Mouse (Mus musculus): ENCODE results near the gene Ccdc13. TPM values are rescaled to one million over a fixed set of nuclear protein-coding genes. Genes with fewer than 3 reads are reported as not detected.
A peak's percentile ranks its signal among the peaks of the same experiment; 100 is the strongest.

Gene Ccdc13
- polyA plus RNA-seq, 1 experiment from 2014 or later = 0.77 TPM

DNA sequence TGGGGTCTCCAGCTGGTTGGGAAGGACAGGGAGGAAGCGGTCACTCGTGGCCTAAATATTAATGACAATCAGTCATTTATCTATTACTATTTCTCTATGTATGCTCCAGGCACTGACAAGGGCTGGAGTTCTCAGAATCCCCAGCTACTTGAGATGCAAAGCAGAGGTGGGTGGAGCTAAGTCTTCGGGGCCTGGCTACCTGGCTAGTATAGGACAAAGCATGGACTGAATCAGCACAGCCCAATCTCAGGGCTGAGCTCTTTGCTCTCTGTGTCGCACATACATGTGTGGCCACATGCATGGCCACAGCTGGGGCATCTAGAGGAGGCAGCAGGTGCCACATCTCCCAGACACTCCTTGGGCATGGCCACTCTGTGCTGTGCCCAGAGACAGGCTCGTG, 18.5 kb downstream of the Ccdc13 start:
- no peaks in the 10 kb centered on the region for H3K9me3 ChIP-seq
- H3K4me2 ChIP-seq = no peak overlapping the region
- no peak overlapping the region for H3K27ac ChIP-seq
- WGBS = 67% methylated on average over 5 of the region's 5 CpGs
- no peak overlapping the region for H3K9ac ChIP-seq
- 0 out of 2 replicates have a peak, but pooled peaks cover 4% of the 10 kb centered on the region for H3K4me1 ChIP-seq
- ATAC-seq (ENCODE audit: insufficient read depth, low FRiP score, low read depth) = no peak
- H3K36me3 ChIP-seq = no peaks in the 10 kb centered on the region
- H3K4me3 ChIP-seq (replicated peaks) = no peak overlapping the region
- H3K27me3 ChIP-seq (replicated peaks) = no peaks in the 10 kb centered on the region

DNA sequence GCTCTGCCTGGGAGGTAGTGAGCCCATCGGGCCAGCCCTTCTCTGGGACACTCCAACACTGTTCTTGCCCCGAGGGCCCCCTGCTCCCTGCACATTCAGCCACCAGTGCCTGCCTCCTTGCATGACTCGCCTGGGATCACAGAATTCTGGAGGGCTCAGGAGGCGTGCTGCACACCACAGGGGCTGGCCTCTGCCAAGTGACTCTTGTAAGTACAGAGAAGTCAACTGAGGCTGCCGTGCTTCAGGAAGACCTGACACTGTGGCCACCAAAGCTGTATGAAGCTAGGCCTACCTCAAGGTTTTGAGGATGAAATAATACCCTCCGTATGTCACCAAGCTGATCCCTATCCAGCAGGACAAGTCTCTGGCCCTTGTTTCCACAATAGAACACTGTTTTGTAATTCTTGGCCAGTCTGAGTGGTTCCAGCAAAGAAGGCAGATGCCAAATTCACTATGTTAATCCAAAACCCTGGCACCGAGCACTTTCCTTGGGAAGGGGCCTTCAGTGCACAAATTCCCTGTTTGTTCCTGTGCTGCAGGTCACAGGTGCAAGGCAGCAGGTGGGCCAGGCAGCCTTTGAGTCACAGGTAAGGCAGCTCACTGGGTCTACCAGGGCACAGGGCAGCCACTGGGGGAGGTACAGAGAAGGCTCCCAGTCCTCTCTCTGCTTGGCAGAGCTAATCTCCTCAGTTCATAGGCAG, 19.3 kb downstream of the Ccdc13 start:
- Histone ChIP-seq H3K4me3 (replicated peaks) (no peak overlapping the region), H3K4me1 (0 out of 2 replicates have a peak, but pooled peaks cover 4% of the 10 kb centered on the region), H3K4me2 (no peak overlapping the region), H3K27ac (peak overlapping the region; percentile 21; the same call in 1 of the 2 replicates), H3K9me3 (no peaks in the 10 kb centered on the region), H3K36me3 (no peaks in the 10 kb centered on the region), H3K9ac (no peak overlapping the region), H3K27me3 (replicated peaks) (no peaks in the 10 kb centered on the region)
- 42% methylated on average over 7 of the region's 7 CpGs for WGBS
- no peak for ATAC-seq (ENCODE audit: insufficient read depth, low FRiP score, low read depth)

GRCm38 (mm10) chr9:121819073-121819770, 20.0 kb downstream of the Ccdc13 start:
- 0 out of 2 replicates have a peak, but pooled peaks have one; percentile 11 for ATAC-seq (ENCODE audit: insufficient read depth, low FRiP score, low read depth)
- H3K9ac ChIP-seq = no peak overlapping the region
- H3K36me3 ChIP-seq = no peaks in the 10 kb centered on the region
- no peaks in the 10 kb centered on the region for H3K9me3 ChIP-seq
- H3K4me3 ChIP-seq (replicated peaks) = no peak overlapping the region
- H3K4me1 ChIP-seq = 0 out of 2 replicates have a peak, but pooled peaks cover 4% of the 10 kb centered on the region
- peak overlapping the region; percentile 21; the same call in 1 of the 2 replicates for H3K27ac ChIP-seq
- no peaks in the 10 kb centered on the region for H3K27me3 ChIP-seq (replicated peaks)
- 43% methylated on average over 9 of the region's 9 CpGs for WGBS
- peak overlapping the region; percentile 23; the same call in 1 of the 2 replicates for H3K4me2 ChIP-seq

- H3K4me1 ChIP-seq = 0 out of 2 replicates have a peak, but pooled peaks cover 7% of the 10 kb centered on the region
- no peak for ATAC-seq (ENCODE audit: insufficient read depth, low FRiP score, low read depth)
- H3K27me3 ChIP-seq (replicated peaks) = no peaks in the 10 kb centered on the region
- H3K4me2 ChIP-seq = no peak overlapping the region
- H3K27ac ChIP-seq = no peak overlapping the region
- no peak overlapping the region for H3K9ac ChIP-seq
- H3K36me3 ChIP-seq = no peaks in the 10 kb centered on the region
- 73% methylated on average over 6 of the region's 6 CpGs for WGBS
- no peaks in the 10 kb centered on the region for H3K9me3 ChIP-seq
- no peak overlapping the region for H3K4me3 ChIP-seq (replicated peaks)
Measured at GRCm38 (mm10) chr9:121815183-121815582, 24.1 kb downstream of the Ccdc13 start.

DNA sequence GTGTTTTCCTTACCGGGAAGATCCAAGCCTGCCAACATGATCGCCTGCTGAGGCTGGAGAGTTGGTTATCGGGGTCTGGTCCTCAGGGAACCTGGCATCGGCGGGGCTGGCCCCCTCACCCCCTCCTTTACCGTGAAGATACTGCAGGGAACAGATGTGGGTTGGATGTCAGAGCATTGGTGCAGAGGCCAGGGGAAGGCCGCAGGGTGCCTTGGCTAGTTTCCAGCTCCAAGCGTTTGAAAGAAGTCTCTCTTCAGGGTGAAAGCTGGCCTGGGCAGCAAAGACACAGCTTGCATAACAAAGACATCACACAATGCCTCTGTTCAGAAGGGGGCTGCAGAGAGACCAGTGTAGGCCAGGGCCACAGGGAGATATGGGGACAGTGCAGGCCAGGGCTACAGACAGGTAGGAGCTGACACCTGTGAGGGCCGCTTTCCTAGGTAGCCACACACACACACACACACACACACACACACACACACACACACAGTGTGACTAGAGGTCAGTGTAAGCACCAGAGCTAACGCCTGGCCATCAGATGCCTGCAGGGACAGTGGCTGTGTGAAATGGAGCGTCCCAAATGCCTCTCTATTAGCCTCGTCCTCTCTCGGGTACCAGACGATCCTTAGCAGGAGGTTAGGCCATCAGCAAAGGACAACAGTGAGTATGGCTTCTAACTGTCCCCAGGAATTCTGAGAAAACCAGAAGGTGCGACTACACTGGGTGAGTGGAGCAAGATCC, 29.0 kb downstream of the Ccdc13 start:
- no peak overlapping the region for H3K9ac ChIP-seq
- H3K36me3 ChIP-seq = no peaks in the 10 kb centered on the region
- no peak for ATAC-seq (ENCODE audit: insufficient read depth, low FRiP score, low read depth)
- 48% methylated on average over 15 of the region's 15 CpGs for WGBS
- no peaks in the 10 kb centered on the region for H3K9me3 ChIP-seq
- no peak overlapping the region for H3K4me2 ChIP-seq
- no peaks in the 10 kb centered on the region for H3K27me3 ChIP-seq (replicated peaks)
- H3K27ac ChIP-seq = no peak overlapping the region
- no peak overlapping the region for H3K4me3 ChIP-seq (replicated peaks)
- 0 out of 2 replicates have a peak, but pooled peaks cover 7% of the 10 kb centered on the region for H3K4me1 ChIP-seq

- H3K4me1 ChIP-seq = 0 out of 2 replicates have a peak, but pooled peaks cover 7% of the 10 kb centered on the region
- H3K9me3 ChIP-seq = no peaks in the 10 kb centered on the region
- no peaks in the 10 kb centered on the region for H3K27me3 ChIP-seq (replicated peaks)
- WGBS = 71% methylated on average over 3 of the region's 3 CpGs
- H3K36me3 ChIP-seq = no peaks in the 10 kb centered on the region
- H3K4me3 ChIP-seq (replicated peaks) = no peak overlapping the region
- no peak for ATAC-seq (ENCODE audit: insufficient read depth, low FRiP score, low read depth)
- no peak overlapping the region for H3K27ac ChIP-seq
- no peak overlapping the region for H3K9ac ChIP-seq
- no peak overlapping the region for H3K4me2 ChIP-seq
Measured at GRCm38 (mm10) chr9:121808511-121808910, 30.8 kb downstream of the Ccdc13 start.

- no peaks in the 10 kb centered on the region for H3K27me3 ChIP-seq (replicated peaks)
- no peak overlapping the region for H3K9ac ChIP-seq
- no peak overlapping the region for H3K27ac ChIP-seq
- WGBS = 61% methylated on average over 7 of the region's 7 CpGs
- 0 out of 2 replicates have a peak, but pooled peaks cover 7% of the 10 kb centered on the region for H3K4me1 ChIP-seq
- H3K36me3 ChIP-seq = no peaks in the 10 kb centered on the region
- no peak for ATAC-seq (ENCODE audit: insufficient read depth, low FRiP score, low read depth)
- no peaks in the 10 kb centered on the region for H3K9me3 ChIP-seq
- no peak overlapping the region for H3K4me2 ChIP-seq
- no peak overlapping the region for H3K4me3 ChIP-seq (replicated peaks)
Measured at GRCm38 (mm10) chr9:121807947-121808346, 31.3 kb downstream of the Ccdc13 start.

DNA sequence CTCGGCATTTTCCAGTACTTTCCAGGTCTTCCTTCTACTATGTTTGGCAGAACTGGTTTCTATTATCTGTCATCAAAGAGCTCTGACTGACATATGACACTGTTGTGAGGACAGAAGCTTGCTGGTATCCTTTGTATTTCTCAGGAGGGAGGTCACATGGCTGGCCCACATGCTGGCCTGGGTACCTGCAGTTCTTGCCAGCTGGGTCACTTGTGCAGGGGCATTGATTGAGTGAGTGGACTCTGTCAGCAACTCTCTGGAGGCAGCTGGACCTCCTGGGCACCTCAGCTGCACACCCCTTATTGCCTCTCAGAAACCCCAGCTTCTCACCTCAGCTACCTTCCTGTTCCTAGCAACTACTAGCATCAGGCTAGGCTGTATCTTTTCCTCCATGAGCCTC, 31.7 kb downstream of the Ccdc13 start:
- H3K4me2 ChIP-seq = no peak overlapping the region
- H3K27me3 ChIP-seq (replicated peaks) = no peaks in the 10 kb centered on the region
- H3K4me3 ChIP-seq (replicated peaks) = no peak overlapping the region
- H3K9me3 ChIP-seq = no peaks in the 10 kb centered on the region
- H3K36me3 ChIP-seq = no peaks in the 10 kb centered on the region
- WGBS = 59% methylated on average over 1 of the region's 1 CpGs
- H3K4me1 ChIP-seq = 0 out of 2 replicates have a peak, but pooled peaks cover 11% of the 10 kb centered on the region
- no peak for ATAC-seq (ENCODE audit: insufficient read depth, low FRiP score, low read depth)
- H3K9ac ChIP-seq = no peak overlapping the region
- no peak overlapping the region for H3K27ac ChIP-seq

DNA sequence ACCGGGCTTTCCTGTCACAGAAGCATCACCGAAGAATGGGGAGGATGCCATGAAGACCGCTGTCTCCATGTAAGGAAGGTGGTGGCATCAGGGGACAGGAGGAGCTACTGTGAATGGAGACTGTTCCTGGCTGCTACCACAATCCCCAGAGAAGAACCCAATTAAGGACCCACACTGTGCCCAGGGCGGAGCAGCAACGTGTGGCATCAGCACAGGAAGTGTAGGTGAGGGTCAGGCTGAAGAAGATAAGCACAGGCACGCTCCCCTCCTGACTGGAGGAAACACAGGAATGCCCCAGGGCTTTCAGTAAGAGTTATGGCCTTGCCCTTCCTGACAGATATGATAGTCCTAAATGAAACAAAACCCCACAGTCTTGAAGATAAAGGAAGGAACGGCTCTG, 36.5 kb downstream of the Ccdc13 start:
- Histone ChIP-seq H3K9me3 (no peaks in the 10 kb centered on the region), H3K4me3 (replicated peaks) (no peak overlapping the region), H3K4me2 (no peak overlapping the region), H3K4me1 (0 out of 2 replicates have a peak, but pooled peaks cover 4% of the 10 kb centered on the region), H3K36me3 (no peaks in the 10 kb centered on the region), H3K27me3 (replicated peaks) (no peaks in the 10 kb centered on the region), H3K27ac (no peak overlapping the region), H3K9ac (no peak overlapping the region)
- ATAC-seq (ENCODE audit: insufficient read depth, low FRiP score, low read depth) = no peak
- 51% methylated on average over 7 of the region's 7 CpGs for WGBS

GRCm38 (mm10) chr9:121798887-121799520, 40.3 kb downstream of the Ccdc13 start:
- no peak overlapping the region for H3K4me3 ChIP-seq (replicated peaks)
- ATAC-seq (ENCODE audit: insufficient read depth, low FRiP score, low read depth) = no peak
- no peaks in the 10 kb centered on the region for H3K9me3 ChIP-seq
- H3K9ac ChIP-seq = no peak overlapping the region
- H3K27ac ChIP-seq = no peak overlapping the region
- 0 out of 2 replicates have a peak, but pooled peaks cover 4% of the 10 kb centered on the region for H3K4me1 ChIP-seq
- H3K36me3 ChIP-seq = no peaks in the 10 kb centered on the region
- no peaks in the 10 kb centered on the region for H3K27me3 ChIP-seq (replicated peaks)
- WGBS = 43% methylated on average over 6 of the region's 6 CpGs
- no peak overlapping the region for H3K4me2 ChIP-seq

DNA sequence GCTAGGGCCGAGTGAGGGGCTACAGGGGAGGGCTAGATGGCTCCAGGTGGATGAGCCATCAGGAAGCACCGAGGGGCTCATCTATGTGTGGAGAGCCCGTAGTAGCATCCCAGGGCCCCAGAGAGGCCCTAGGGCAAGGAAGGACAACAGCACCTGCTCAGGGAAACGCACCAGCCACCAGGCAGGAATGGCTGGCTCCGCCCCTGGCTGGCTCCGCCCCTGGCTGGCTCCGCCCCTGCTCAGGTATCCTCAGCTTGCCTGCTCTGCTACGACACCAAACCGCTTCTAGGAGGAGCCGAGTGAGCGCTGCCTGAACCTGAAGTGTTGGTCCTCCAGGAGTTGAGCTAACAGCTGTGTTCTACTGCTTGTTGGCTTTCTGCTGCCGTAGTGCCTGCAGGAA, 41.5 kb downstream of the Ccdc13 start:
- Histone ChIP-seq H3K36me3 (no peaks in the 10 kb centered on the region), H3K9ac (no peak overlapping the region), H3K27me3 (replicated peaks) (no peaks in the 10 kb centered on the region), H3K4me3 (replicated peaks) (no peak overlapping the region), H3K9me3 (no peaks in the 10 kb centered on the region), H3K4me1 (0 out of 2 replicates have a peak, but pooled peaks cover 1% of the 10 kb centered on the region), H3K27ac (no peak overlapping the region), H3K4me2 (peak overlapping the region; percentile 43)
- ATAC-seq (ENCODE audit: insufficient read depth, low FRiP score, low read depth) = peak; percentile 76
- WGBS = 15% methylated on average over 12 of the region's 12 CpGs
